Mouse (Mus musculus) adipocyte (in vitro differentiated cells): ENCODE measurements at regions not wholly inside any gene's neighbourhood (a gene's known extent, or its start where the extent isn't known, plus 50 kb on each side); places are given as distances from the start of the nearest gene placed in this dataset.
A peak's percentile ranks its signal among the peaks of the same experiment; 100 is the strongest.

ENCODE experiments used
- DNase-seq: peaks from one replicate; pipeline ENCODE4 v3.0.0-alpha.2; 2016; ENCODE audit warnings: low spot score

DNA sequence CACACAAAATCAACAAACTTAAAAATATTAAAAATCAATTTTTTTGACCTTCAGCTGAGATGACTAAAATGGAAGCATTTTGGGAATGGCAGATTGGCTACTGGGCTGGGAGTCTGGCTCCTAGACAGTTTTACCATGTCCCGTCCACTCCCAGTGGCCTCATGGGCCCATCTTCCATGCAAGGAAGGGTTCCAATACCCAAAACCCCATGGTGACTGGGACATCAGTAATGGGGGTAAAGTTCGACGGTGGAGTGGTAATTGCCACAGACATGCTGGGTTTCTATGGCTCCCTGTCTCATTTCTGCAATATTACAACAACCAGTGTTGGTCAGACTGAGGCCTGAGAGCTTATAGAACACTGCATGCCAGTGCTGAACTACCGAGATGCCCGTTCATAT, 82.2 kb downstream of the Il20rb start:
- DNase-seq = no peak

DNA sequence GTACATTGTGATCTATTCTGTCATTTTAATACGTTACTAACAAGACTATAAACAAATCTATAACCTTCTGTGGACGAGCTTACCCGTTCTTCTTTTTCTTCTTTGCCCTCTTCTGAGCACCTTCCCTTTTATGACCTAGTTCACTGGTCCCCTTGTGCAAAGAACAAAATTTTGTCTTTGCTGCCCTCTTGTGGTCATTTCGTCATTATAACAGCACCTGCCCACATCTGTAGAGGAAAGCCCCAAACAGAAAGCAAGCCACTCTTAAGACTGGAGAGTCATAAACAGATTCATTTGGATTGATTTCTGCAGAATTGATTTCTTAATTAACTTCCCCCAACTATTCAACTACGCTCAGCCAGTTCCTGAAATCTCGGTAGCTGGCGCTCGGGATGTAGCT, 86.2 kb downstream of the Il20rb start:
- peak; percentile 74 for DNase-seq

DNA sequence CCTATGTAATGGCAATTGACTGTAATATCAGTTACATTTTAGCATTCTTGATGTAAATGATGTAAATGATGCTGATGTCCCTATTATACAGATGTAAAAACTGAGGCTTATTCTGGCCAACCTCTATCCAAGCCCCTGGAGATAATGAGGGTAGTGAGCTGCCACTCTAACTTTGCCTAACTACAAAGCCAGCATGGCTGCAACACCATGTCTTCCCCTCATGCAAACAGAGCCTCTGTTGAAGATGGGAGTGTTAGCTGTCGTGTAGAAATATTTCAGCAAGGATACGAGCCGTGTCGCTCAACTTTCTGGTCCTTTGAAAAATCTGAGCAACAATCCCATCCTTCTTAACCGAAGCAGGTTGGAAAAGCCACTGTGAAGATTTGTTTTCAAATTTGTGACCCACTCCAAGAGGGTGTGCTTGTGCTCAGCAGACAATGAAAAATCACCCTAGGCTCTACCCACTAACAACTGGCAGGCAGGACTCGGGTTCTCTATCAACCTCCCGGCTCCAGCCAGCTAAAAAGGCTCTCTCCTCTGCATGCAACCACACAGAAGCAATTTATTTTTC, 90.2 kb downstream of the Il20rb start:
- no peak for DNase-seq

DNA sequence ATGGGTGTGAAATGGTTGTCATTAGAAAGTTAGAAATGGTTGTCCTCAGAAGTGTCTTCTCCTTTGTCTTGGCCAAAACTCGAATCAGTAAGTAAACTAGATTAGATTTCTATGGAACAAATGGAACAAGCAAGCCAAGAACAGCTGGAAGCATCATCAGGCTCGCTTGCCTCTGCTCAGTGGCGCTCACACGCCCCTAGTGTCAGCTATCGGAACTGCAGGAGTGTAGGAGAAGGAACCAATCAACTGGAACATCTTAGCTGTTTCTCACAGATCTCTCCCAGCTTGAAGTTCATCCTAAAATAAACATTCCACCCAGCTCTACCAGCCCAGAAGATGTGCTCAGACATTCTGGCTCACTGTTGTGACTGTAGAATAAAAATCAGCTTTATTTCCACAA, 90.9 kb downstream of the Il20rb start:
- DNase-seq = peak; percentile 76

DNA sequence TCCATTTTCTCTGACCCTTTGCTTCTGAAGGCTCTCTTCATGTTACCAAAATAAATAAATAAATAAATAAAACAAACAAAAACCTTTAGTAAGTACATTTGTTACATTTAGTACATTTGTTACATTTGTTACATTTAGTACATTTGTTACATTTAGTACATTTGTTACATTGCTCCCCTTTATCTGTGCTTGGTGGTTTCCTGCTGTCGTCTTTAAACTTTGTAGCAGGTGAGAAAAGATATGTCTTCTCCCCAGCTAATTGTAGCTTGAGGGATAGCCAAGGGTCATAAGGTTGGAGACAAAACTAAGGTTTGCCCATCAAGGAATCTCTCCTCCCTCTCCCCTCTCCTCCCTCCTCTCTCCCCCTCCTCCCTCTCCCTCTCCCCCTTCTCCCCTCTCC, 92.0 kb downstream of the Il20rb start:
- no peak for DNase-seq

DNA sequence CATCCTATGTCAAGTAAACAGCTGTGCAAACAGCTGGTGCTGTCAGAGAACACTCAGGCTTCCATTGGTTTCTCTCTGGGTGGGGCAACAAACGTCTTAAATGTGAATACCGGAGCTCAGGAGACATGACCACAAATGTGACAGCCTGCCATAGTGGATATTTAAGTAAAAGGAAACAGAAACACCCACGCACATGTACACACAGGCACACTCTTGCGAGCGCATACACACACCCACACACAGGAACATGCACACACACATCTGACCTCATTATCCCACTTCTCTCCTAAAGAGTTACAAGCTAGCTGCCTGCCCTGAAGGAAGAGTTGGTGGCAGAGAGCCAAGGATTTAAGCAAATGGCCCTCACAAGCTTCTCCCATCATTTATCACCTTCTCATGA, 92.4 kb downstream of the Il20rb start:
- no peak for DNase-seq

DNA sequence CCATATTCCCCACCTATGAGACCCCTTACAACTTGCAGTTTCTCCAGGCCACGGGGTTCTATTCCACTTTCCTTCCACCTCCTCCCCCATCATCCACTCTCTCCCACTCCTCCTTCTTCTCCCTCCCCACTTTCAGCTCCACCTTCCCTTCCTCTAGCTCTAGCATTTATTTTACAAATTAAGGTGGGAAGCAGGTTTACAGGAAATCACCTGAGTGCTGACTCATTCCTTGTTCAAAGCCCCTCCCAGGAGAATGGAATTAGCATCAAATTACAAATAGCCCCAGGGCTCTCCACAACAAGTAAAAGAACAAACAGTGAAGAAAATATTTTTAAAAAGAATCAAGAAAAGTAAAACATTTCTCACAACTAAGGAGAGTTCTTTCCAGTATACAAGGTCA, 94.3 kb downstream of the Il20rb start:
- no peak for DNase-seq

DNA sequence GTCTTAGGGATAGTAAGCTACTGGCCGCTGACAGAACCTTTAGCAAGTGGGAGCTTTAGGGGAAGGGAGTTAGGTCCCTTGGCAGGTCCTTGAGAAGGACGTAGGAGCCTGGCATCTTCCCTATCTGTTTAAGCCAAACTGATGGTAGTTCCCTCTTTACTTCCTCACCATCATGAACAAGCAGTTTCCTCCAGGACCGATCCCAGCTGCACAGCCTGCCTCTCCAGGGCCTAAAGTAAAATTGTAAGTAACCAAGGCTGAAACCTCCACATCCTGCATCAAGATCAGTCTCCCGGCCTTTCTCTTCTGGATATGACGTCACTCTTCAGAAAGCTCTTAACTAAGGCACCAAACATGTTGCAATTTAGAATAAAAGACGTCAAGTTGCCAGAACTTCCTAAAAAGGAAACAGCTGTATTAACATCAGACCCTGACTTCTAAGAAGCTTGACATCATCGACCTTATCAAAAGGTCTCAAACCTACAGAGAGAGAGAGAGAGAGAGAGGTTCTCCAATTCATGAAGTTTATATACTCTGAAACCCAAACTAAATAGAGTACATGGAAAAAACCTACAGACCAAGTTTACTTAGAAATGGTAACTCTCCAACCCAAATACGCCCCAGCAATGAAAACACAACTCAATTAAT, 94.9 kb downstream of the Il20rb start:
- no peak for DNase-seq

DNA sequence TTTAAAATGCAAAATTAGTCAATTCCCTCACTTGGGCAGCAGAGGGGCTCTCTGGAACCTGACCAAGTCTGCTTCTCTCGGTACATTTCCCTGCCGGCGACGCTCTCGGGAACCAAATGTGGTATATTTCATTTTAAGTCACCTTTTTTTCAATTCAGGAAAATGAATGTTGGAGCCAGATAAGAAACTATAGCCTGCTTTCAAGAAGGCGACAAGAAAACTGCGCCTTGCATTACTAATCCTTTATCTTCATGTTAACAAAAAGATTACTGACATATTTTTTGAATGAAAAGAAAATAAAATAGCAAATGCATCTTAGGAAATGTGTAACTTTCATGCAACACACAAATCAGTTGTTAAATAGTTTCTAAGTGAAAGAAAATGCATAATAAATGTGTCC, 98.2 kb downstream of the Il20rb start:
- no peak for DNase-seq

DNA sequence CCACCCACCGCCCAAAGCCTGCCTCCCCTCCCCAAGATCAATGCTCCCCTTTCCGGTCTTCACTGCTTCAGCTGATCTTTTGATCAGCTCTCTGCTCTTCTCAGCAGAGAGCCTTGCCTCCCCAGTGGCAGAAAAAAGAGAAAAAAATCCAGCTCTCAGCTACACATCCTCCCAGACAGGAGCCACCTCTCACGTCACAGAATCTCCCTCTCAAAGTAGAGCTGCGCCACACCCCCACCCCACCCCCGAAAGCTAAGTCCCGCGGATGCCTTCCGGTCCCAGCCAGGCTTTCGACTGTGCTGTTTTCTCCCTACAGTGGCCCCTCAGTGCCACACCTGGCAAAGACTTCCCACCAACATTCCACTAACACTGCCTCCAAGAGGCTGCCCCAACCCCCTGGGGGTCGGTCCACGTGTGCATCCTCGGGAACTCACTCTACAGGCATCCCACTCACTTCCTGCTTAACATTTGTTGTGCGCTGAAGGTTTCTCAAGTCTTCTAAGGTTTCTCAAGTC, 99.4 kb downstream of the Il20rb start:
- no peak for DNase-seq

DNA sequence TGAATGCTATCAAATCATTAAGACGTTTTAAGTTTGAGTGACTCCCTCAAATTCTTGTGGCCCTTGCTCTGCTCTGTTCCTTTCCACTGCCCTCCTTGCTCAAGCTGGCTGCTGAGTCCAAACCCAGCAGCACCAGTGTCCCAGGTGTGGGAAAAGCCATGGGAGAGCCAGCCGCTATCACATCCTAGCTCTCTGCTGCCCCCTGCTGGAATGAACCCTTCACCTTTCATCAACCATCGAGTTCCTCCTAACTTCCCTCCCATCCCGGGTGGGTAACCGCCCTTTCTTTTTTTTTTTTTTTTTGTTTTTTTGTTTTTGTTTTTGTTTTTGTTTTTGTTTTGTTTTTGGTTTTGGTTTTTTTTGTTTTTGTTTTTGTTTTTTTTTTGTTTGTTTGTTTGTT, 104.1 kb downstream of the Il20rb start:
- DNase-seq = peak; percentile 70

DNA sequence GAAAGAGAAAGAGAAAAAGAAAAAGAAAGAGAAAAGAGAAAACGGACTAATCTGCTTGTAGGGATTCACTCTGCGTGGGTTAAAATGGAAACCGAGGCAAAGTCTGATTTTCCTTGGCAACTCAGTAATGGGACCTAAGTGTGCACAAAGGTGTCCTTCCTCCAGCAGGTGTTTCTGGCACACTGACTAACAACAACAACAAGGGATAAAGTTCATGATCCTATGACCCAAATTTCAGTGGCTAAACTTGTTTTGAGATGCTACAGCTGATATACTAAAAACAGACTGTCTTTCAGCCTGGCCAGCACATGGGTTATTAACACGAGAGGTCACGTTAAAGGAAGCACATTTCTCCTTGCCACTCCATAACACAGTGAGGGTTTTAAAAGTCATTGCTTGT, 116.7 kb downstream of the Il20rb start:
- no peak for DNase-seq

DNA sequence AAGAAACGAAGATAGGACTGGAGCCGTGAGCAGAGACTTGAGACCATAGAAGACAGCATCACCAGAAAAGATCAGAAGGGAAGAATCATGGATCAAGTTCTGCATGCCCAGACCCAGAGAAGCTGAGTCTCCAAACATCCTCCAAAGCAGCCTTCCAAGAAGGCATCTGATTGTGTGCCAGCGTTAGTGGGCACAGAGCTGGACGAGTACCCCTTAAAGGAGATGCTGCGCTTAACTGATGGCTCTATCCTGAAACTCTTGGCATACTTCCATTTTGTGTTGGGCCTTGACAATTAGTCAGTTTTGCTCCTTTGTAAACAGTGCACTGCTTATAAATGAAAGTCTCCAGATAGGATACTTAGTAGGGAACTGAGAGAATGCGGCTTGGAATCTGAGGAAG, 119.8 kb downstream of the Il20rb start:
- DNase-seq = no peak

DNA sequence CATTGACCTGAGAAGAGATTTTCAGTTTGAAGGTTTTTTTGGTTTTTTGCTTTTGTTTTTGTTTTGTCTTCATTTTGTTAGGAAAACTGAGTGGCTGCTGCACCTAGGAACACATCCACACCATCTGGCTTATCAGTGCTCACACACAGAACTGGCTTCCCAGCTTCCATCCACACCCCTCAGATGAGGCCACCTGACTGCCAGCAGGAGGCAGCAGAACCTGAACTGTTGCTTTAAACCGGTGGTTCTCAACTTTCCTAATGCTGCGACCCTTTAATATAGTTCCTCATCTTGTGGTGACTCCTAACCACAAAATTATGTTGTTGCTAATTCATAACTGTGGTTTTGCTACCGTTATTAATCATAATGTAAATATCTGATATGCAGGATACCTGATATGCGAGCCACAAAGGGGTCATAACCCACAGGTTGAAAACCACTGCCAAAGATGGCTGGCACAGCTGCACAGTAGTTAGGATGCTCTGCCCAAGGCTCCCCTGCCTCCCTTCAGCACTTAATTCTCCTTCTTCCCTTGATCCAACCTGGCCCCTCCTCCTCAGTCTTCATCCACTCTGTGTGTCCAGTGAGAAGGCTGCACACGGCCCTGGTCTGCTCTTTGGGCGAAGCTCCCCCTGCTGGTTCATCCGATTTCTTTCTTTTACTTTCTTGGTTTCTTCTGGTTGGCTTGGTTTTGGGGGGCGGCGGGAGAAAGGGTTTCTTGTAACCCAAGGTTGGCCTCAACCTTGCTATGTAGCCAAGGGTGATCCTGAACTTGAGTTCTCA, 126.5 kb downstream of the Il20rb start:
- peak; percentile 4 for DNase-seq

DNA sequence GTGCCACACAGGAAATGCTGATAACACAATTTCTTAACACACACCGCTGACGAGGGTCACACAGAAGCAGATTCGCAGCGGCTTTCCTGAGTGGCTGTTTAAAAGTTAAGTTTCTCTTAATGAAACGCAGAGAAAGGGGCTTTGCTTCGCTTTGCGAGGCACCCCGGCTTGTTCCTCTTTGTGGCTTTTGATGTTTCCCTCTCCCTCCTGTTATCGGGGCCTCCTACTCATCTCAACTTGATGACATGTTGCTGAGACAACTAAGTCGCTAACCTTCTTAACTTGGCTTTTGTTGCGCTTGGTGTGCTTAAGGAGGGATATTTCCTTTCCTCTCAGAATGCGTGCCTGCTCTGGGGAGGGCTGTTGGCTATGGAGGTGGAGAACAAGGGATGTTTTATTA, 129.0 kb downstream of the Il20rb start:
- DNase-seq = no peak

DNA sequence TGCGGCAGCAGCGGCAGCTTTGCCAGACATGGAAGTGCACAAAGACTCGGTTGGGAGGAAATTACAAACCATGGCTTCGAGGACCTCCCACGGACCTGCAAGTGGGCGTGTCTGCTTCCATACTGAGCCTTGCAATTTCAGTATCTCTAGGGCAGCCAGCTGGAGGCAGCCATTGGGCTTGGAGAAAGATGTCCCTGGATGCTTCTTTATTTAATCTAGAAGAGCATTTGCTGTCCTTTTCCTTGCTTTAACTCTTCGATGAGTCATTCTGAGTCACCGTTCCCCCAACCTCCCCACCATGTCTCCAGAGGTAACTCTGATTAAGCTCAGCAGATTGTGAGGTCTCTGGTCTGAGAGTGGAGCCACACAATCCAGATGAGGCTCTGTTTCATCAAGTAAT, 145.8 kb downstream of the Il20rb start:
- no peak for DNase-seq

DNA sequence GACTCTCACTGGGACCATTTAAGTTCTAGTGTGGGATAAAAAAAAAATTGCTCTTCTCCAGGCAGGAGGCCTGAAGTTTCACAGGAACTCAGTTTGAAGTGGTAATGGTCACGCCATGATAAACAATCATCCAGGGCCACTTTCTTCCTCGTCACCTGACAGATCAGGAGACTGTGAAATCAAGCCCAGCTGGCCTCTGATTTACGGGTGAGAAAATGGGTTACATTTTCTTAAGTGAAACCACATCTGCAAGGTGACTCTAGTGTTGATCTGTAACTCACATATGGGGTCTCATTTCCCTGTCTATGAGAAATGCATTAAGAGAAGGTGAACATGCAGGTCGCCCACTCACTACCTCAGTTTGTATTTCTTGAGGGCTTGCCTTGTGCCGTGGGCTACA, 178.8 kb downstream of the Il20rb start:
- no peak for DNase-seq

DNA sequence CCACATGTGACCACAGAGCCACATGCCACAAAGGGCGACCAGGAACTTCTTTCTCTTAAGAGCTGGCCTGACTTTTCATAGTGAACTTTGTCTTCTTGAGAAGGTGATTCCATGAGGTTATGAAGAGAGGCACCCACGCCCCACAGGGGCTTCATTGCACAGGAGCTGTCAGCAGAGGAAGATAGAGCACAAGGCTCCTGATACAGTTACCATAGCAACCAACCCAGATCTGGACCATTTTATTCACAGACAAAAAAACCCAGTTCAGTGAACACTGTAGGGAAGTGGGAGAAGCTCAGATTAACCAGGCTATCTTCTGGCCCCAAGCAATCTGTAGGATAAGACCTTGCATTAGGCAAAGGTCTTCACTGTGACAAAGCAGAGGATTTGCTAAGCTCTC, 179.2 kb downstream of the Il20rb start:
- DNase-seq = no peak

DNA sequence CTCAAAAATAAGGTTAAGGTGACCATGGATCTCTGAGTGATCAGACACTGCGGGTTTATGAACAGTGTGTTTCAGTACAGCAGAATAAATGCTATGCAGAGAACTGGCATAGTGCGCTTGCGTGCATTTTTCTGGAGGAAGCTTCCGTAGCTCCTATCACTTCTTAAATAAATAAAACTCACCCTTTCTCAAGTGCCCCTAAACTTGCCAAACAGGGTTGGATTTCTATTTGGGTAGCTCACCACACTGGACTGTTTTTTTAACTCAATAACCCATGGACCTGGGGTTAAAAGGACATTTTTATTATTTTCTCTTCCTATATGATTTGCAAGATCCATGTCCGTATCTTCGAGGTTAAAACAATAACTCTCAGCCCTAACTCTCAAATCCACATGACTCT, 182.8 kb downstream of the Il20rb start:
- no peak for DNase-seq

DNA sequence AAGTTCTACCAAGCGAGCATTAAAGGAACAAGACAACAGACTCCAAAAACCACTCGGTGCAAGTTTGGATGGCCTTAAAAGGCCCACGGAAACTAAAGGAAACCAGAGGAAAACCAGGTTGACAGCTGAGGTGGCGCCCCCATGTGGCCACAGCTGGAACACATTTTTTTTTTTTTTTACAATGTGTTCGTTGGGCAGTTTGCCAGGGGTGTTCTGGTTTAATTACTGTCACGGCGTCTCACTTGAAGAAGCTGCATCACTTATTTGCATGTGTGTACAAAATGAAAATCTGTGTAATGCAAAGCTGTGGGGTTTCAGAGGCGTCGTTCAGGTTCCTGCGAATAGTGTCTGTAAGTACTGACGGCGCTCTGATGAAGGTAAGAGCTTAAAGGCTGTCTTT, 185.0 kb downstream of the Il20rb start:
- no peak for DNase-seq

DNA sequence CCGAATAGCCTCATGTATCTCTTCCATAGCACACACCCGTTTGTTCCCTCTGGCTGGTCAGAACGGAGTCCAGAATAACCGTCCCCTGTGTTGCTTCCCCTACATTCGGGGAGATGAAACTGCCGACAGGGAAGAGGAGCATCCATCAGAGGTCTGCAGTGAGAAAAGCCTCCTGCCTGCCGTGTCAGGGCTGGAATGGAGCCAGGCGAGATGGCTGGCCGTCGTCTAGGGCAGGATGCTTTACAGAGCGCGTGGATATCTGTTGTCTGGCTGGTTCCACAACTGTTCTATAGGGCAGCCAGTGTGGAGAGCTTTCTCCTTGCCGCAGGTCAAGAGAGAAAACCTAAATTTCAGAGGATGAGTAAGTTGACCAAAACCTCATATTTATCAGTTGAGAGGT, 209.2 kb downstream of the Il20rb start:
- DNase-seq = no peak

DNA sequence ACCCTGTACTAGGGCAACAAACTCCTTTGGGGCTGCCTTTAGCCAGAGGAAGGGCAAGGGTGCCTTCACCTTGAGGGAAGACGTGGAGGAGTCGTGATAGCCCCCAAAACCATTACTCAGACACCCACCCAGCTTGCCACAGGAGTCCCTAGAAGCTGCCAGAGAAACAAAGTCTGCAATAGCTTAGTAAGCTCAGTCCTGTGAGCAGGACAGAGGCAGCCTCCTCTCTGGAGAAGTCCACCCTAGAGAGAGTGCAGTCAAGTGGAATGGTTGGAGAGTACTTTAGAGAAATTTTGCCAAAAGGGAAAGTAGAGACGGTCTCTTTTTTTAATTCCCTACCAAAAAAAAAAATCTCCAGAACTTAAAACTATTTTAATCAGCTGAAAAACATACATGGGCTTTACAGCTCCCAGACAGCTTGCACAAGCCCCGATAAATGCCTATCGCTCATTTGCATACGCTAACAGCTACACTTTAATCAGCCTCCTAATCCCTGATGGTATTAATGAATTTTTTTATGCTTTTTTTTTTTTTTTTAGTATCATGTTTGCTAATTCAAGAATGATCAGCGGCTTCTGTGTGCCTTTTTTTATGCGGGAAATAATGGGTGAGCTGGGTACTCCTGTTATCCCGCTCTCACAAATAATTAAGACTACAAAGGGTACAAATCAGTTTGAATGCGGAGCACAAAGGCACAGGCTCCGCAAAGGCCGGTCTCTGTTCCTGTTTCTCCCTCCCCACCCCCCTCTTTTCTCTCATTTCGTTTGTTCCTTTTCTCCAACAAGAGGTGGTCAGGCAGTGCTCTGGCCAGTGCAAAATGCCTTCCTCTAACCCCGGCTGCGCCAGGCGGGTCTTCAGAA, 219.8 kb downstream of the Il20rb start:
- no peak for DNase-seq

DNA sequence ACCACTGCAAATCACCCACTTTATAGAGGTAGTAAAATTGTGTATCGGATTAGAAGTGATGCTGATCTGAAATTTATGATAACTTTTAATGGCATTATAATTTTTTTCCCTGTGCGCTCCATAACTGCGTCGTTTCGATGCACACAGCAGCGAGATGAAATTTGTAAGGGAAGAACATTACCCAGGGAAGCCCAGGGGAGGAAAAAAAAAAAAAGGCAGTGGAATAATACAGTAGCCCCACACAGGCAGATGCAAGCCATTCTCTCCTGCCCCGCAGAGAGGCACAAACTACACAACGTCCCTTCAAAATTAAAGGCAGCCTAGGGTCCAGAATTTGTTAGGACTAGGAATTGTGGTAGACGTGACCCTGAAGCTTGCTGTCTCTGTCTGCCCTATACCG, 234.2 kb downstream of the Il20rb start:
- DNase-seq = no peak
